Mouse (Mus musculus) liver, embryonic 14.5 days (tissue): ENCODE results near the gene Lmo4. TPM values are rescaled to one million over a fixed set of nuclear protein-coding genes. Genes with fewer than 3 reads are reported as not detected.

Experiments
- ATAC-seq: fragments of 200-750 bp; cut with Nextera tagmentation; 2 replicates; pipeline ENCODE4 v1.8.0; 2017; ENCODE audit warnings: moderate number of reproducible peaks, mild to moderate bottlenecking, moderate library complexity; ENCODE audit not compliant: insufficient read depth
- DNase-seq, 3 experiments: peaks; one replicate each; pipeline ENCODE4 v3.0.0-alpha.2; 2012 to 2013; ENCODE audit warnings: low read depth in 3 of 3, low spot score in 3 of 3
- H3K27ac ChIP-seq: fragments of 300-500 bp; sonication (generic); 2 replicates; pipeline ENCODE4 v1.5.1; 2014; ENCODE audit warnings: moderate library complexity, mild to moderate bottlenecking, control low read depth, inconsistent platforms
- H3K27me3 ChIP-seq: fragments of 300-500 bp; sonication (generic); 2 replicates; pipeline ENCODE4 v1.6.1; 2014; ENCODE audit warnings: mild to moderate bottlenecking, low read length, moderate library complexity; ENCODE audit not compliant: control insufficient read depth, insufficient read depth
- H3K36me3 ChIP-seq: fragments of 300-500 bp; sonication (generic); replicated peaks from 2 replicates; pipeline ENCODE4 v1.6.1; 2014; ENCODE audit warnings: low read depth; ENCODE audit not compliant: control insufficient read depth, insufficient read depth
- H3K4me1 ChIP-seq, 2 experiments: fragments of 200-500 bp in 1 of 2; fragments of 300-500 bp in 1 of 2; sonication (generic) in 1 of 2; replicated peaks; 2 replicates each; pipeline ENCODE4 v1.6.1; 2012 to 2014; ENCODE audit warnings: antibody characterized with exemption in 1 of 2, inconsistent platforms in 1 of 2, low read length in 1 of 2; ENCODE audit not compliant: control insufficient read depth in 2 of 2, insufficient read depth in 2 of 2
- H3K4me2 ChIP-seq: fragments of 300-500 bp; sonication (generic); 2 replicates; pipeline ENCODE4 v1.6.1; 2014; ENCODE audit warnings: low read depth, mild to moderate bottlenecking, control low read depth, moderate library complexity
- H3K4me3 ChIP-seq, 2 experiments: fragments of 200-500 bp in 1 of 2; fragments of 300-500 bp in 1 of 2; sonication (generic) in 1 of 2; 2 replicates each; pipeline ENCODE4 v1.5.1; 2012 to 2014; ENCODE audit warnings: low read depth in 2 of 2, low read length in 2 of 2, mild to moderate bottlenecking in 2 of 2, control low read depth in 1 of 2, inconsistent platforms in 1 of 2, moderate library complexity in 1 of 2; ENCODE audit not compliant: insufficient read depth in 1 of 2
- H3K9ac ChIP-seq: fragments of 300-500 bp; sonication (generic); replicated peaks from 2 replicates; pipeline ENCODE4 v1.6.1; 2014; ENCODE audit warnings: mild to moderate bottlenecking, control low read depth, moderate library complexity
- H3K9me3 ChIP-seq: fragments of 300-500 bp; sonication (generic); 2 replicates; pipeline ENCODE4 v1.6.1; 2016; ENCODE audit warnings: low read length, mixed read lengths; ENCODE audit not compliant: control insufficient read depth
- CTCF ChIP-seq: IDR thresholded peaks from 2 replicates; pipeline ENCODE4 v1.5.1; 2016; ENCODE audit warnings: antibody characterized with exemption, low read depth, control low read depth
- EP300 ChIP-seq: IDR thresholded peaks from 2 replicates; pipeline ENCODE4 v1.6.1; 2016; ENCODE audit warnings: antibody characterized with exemption, low read depth
- WGBS: fragments of 180-500 bp; shearing (Covaris S2); extraction: QIAGEN DNeasy Blood & Tissue Kit; methylation state at CpG from one replicate; pipeline ENCODE4 v1.1.7; 2014; ENCODE audit not compliant: insufficient replicate concordance; 5-methylcytosine and 5-hydroxymethylcytosine counted together
- polyA plus RNA-seq, 2 experiments: library from polyadenylated mRNA; depleted of rRNA in 1 of 2; stranded (reverse) in 1 of 2; unstranded in 1 of 2; fragments of >200 nt; fragmentation: Nextera tagmentation in 1 of 2; extraction: Ambion mirVana in 1 of 2; gene quantifications; 2 replicates each; pipeline versions ENCODE4 v1.2.1 to v1.2.3; 2012 to 2014

Gene Lmo4
- polyA plus RNA-seq, 2 experiments, result 12.5 to 15.4 TPM

- 67% methylated on average over 9 of the region's 9 CpGs for WGBS
- ATAC-seq (no peak), DNase-seq (no peak)
- no peaks in the 10 kb centered on the region for H3K4me1 ChIP-seq
- H3K27ac ChIP-seq, result no peak overlapping the region
- TF ChIP-seq EP300 (no peak), CTCF (no peak)
- H3K27me3 ChIP-seq, result no peaks in the 10 kb centered on the region
- H3K4me2 ChIP-seq, result no peak overlapping the region
- H3K4me3 ChIP-seq, result no peak overlapping the region
- no peak overlapping the region for H3K9ac ChIP-seq
- H3K9me3 ChIP-seq, result no peaks in the 10 kb centered on the region
- H3K36me3 ChIP-seq, result no peaks in the 10 kb centered on the region
Observed at GRCm38 (mm10) chr3:144222381-144222780, 17.4 kb upstream of the Lmo4 start.

GRCm38 (mm10) chr3:144207498-144207897 lies 2.5 kb upstream of the Lmo4 start:
- Histone ChIP-seq H3K4me1 (peaks cover 0 to 10% of the 10 kb centered on the region in 2 experiments; a peak in 2 of 4 replicates), H3K4me3 (no peak overlapping the region), H3K27ac (no peak overlapping the region), H3K27me3 (no peaks in the 10 kb centered on the region), H3K9me3 (no peaks in the 10 kb centered on the region), H3K36me3 (no peaks in the 10 kb centered on the region), H3K4me2 (no peak overlapping the region), H3K9ac (no peak overlapping the region)
- no peak for ATAC-seq
- WGBS, result 40% methylated on average over 5 of the region's 5 CpGs
- no peak for DNase-seq
- TF ChIP-seq EP300 (no peak), CTCF (peak; percentile 64)

- no peak for ATAC-seq
Observed at GRCm38 (mm10) chr3:144206942-144207341, 1.9 kb upstream of the Lmo4 start.

GRCm38 (mm10) chr3:144206261-144206660 lies 1.2 kb upstream of the Lmo4 start:
- WGBS, result 28% methylated on average over 3 of the region's 3 CpGs
- no peak overlapping the region for H3K27ac ChIP-seq
- H3K9ac ChIP-seq, result no peak overlapping the region; the same call in 1 of the 2 replicates

More at GRCm38 (mm10) chr3:144206942-144207341, 1.9 kb upstream of the Lmo4 start:
- Histone ChIP-seq H3K4me3 (no peak overlapping the region), H3K27ac (no peak overlapping the region), H3K9ac (no peak overlapping the region), H3K36me3 (no peaks in the 10 kb centered on the region), H3K4me1 (peaks cover 0 to 10% of the 10 kb centered on the region in 2 experiments; a peak in 2 of 4 replicates), H3K4me2 (no peak overlapping the region), H3K27me3 (no peaks in the 10 kb centered on the region), H3K9me3 (no peaks in the 10 kb centered on the region)
- TF ChIP-seq EP300 (no peak), CTCF (no peak)
- DNase-seq, result no peak
- 69% methylated on average over 1 of the region's 1 CpGs for WGBS

GRCm38 (mm10) chr3:144205351-144206153 lies 532 bp upstream of the Lmo4 start:
- peak overlapping the region; percentile 96 for H3K4me2 ChIP-seq
- no peaks in the 10 kb centered on the region for H3K9me3 ChIP-seq
- WGBS, result under 1% methylated on average over 60 of the region's 69 CpGs

More at GRCm38 (mm10) chr3:144206261-144206660, 1.2 kb upstream of the Lmo4 start:
- no peaks in the 10 kb centered on the region for H3K27me3 ChIP-seq
- peaks cover 3 to 10% of the 10 kb centered on the region in 2 experiments for H3K4me1 ChIP-seq
- H3K36me3 ChIP-seq, result no peaks in the 10 kb centered on the region
- peak overlapping the region; percentile 66 to 84; a peak in 2 of 4 replicates for H3K4me3 ChIP-seq
- TF ChIP-seq EP300 (no peak), CTCF (no peak)
- no peaks in the 10 kb centered on the region for H3K9me3 ChIP-seq
- H3K4me2 ChIP-seq, result peak overlapping the region; percentile 96
- no peak for DNase-seq
- no peak for ATAC-seq

More at GRCm38 (mm10) chr3:144205351-144206153, 532 bp upstream of the Lmo4 start:
- Histone ChIP-seq H3K4me3 (peak overlapping the region; percentile 66 to 84), H3K27ac (peak overlapping the region; percentile 32; the same call in 1 of the 2 replicates), H3K4me1 (peaks cover 8 to 13% of the 10 kb centered on the region in 2 experiments), H3K27me3 (no peaks in the 10 kb centered on the region), H3K36me3 (no peaks in the 10 kb centered on the region; the same call in 1 of the 2 replicates), H3K9ac (peak overlapping the region; percentile 66)
- peak; percentile 66 to 70 (median 70) for DNase-seq
- TF ChIP-seq EP300 (no peak), CTCF (no peak)
- ATAC-seq, result peak; percentile 78
